Mouse (Mus musculus) lung, embryonic 16.5 days (tissue): ENCODE results near the gene Neil1. TPM values are rescaled to one million over a fixed set of nuclear protein-coding genes. Genes with fewer than 3 reads are reported as not detected.

Experiments used
- ATAC-seq: fragments of 200-750 bp; cut with Nextera tagmentation; 2 replicates; pipeline ENCODE4 v1.8.0; 2017; ENCODE audit warnings: low read depth, mild to moderate bottlenecking, moderate library complexity
- H3K27ac ChIP-seq: fragments of 300-500 bp; sonication (generic); 2 replicates; pipeline ENCODE4 v1.5.1; 2014; ENCODE audit warnings: mild to moderate bottlenecking, control low read depth, low read length
- H3K27me3 ChIP-seq: fragments of 300-500 bp; sonication (generic); 2 replicates; pipeline ENCODE4 v1.6.1; 2014; ENCODE audit warnings: low read depth, low read length, mixed read lengths; ENCODE audit not compliant: control insufficient read depth, insufficient read depth
- H3K36me3 ChIP-seq: fragments of 300-500 bp; sonication (generic); 2 replicates; pipeline ENCODE4 v1.6.1; 2014; ENCODE audit warnings: low read length; ENCODE audit not compliant: control insufficient read depth, insufficient read depth
- H3K4me1 ChIP-seq: fragments of 300-500 bp; sonication (generic); replicated peaks from 2 replicates; pipeline ENCODE4 v1.6.1; 2014; ENCODE audit warnings: low read length, mixed read lengths; ENCODE audit not compliant: control insufficient read depth, insufficient read depth
- H3K4me2 ChIP-seq: fragments of 300-500 bp; sonication (generic); 2 replicates; pipeline ENCODE4 v1.6.1; 2014; ENCODE audit warnings: low read depth, low read length, control low read depth
- H3K4me3 ChIP-seq: fragments of 300-500 bp; sonication (generic); 2 replicates; pipeline ENCODE4 v1.5.1; 2014; ENCODE audit warnings: mild to moderate bottlenecking, low read length, control low read depth
- H3K9ac ChIP-seq: fragments of 300-500 bp; sonication (generic); 2 replicates; pipeline ENCODE4 v1.6.1; 2014; ENCODE audit warnings: low read length, control low read depth
- H3K9me3 ChIP-seq: fragments of 300-500 bp; sonication (generic); 2 replicates; pipeline ENCODE4 v1.6.1; 2016; ENCODE audit warnings: low read length; ENCODE audit not compliant: control insufficient read depth
- WGBS: fragments of 180-500 bp; shearing (Covaris S2); extraction: QIAGEN DNeasy Blood & Tissue Kit; methylation state at CpG from one replicate; pipeline ENCODE4 v1.1.7; 2014; 5-methylcytosine and 5-hydroxymethylcytosine counted together
- polyA plus RNA-seq: library from polyadenylated mRNA; unstranded; fragments of >200 nt; fragmentation: Nextera tagmentation; extraction: Ambion mirVana; gene quantifications from 2 replicates; pipeline ENCODE4 v1.2.1, GENCODE M21; 2015

Gene Neil1
- polyA plus RNA-seq = 8.8 and 9.3 TPM in 2 replicates

DNA sequence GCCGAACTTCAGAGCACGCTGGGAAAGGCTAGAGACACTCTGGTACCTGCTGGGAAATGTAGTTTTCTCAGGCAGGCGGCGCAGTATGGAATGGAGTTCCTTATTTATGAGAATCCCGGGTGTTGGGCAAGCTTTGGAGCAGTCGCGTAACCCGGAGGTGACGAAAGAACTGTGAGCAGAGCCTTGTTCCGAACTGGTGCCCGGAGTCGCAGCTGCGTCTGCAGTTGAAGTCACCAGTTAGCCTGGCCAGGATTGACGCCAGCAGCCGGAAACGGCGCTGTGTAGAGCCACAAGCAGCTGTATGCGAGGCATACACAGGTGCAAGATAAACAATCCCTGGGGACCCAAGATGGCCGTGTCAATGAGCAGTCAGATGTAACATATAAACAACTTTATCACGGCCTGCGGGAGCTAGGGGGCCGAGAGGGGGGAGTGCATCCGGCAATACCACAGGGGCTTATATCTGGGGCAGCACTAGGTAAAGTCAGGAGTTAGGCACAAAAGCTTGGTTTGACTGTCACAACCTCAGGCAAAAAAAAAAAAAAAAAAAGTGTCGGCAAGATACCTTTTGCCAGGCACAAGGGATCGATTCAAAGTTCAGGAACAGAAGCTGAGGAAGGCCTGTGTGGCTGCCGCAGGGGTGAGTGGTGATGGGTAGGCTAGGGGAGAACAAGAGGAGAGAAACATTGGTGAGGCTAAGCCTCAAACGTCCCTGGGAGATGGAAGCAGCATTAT, at the start of gene Neil1:
Gene Neil1 (minus strand): TSS at position 162 of the 735 bp plus-strand sequence.
- WGBS = under 1% methylated on average over 27 of the region's 27 CpGs
- Histone ChIP-seq H3K36me3 (no peaks in the 10 kb centered on the region), H3K4me3 (peak within 1 kb of the TSS; percentile 59), H3K4me1 (peaks cover 6% of the 10 kb centered on the region; the same call in 1 of the 2 replicates), H3K27me3 (no peaks in the 10 kb centered on the region), H3K27ac (peak within 1 kb of the TSS; percentile 92), H3K4me2 (peak within 1 kb of the TSS; percentile 86), H3K9me3 (no peaks in the 10 kb centered on the region), H3K9ac (peak within 1 kb of the TSS; percentile 84)
- peak; percentile 95 for ATAC-seq

DNA sequence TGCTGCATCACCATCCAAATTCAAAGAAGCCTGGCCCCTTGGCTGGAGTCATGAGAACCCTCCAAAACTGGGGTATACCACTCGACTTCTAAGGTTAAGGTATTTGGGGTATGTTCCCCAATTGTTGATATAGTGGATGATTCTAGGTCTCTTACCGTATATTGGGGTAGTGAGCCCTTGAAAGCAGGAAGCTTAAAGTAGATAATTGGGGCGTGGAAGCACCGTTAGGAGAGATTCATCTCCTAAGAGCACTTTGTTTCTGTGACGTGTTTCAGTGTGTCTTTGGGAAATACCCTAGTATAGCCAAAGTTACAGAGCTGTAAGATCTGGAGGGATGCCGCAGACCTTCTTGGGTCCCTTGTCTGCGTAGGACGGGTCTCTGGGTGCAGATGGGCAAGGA, 49.3 kb upstream of the Neil1 start:
- no peak for ATAC-seq
- Histone ChIP-seq H3K27ac (no peak overlapping the region), H3K9ac (no peak overlapping the region), H3K4me3 (no peak overlapping the region), H3K4me2 (no peak overlapping the region), H3K9me3 (no peaks in the 10 kb centered on the region), H3K27me3 (no peaks in the 10 kb centered on the region), H3K4me1 (0 out of 2 replicates have a peak, but pooled peaks cover 2% of the 10 kb centered on the region), H3K36me3 (no peaks in the 10 kb centered on the region)
- whole genome bisulfite sequencing = 57% methylated on average over 8 of the region's 8 CpGs

GRCm38 (mm10) chr9:57196708-57197107, 48.6 kb upstream of the Neil1 start:
- Histone ChIP-seq H3K9ac (no peak overlapping the region), H3K4me2 (no peak overlapping the region), H3K27ac (no peak overlapping the region), H3K4me3 (no peak overlapping the region), H3K27me3 (no peaks in the 10 kb centered on the region), H3K9me3 (no peaks in the 10 kb centered on the region), H3K36me3 (no peaks in the 10 kb centered on the region), H3K4me1 (0 out of 2 replicates have a peak, but pooled peaks cover 2% of the 10 kb centered on the region)
- 31% methylated on average over 3 of the region's 3 CpGs for WGBS
- ATAC-seq = peak; percentile 52; the same call in 1 of the 2 replicates

- 81% methylated on average over 5 of the region's 5 CpGs for WGBS
- Histone ChIP-seq H3K4me2 (no peak overlapping the region), H3K36me3 (no peaks in the 10 kb centered on the region), H3K4me3 (no peak overlapping the region), H3K4me1 (no peaks in the 10 kb centered on the region), H3K9me3 (no peaks in the 10 kb centered on the region), H3K9ac (no peak overlapping the region), H3K27me3 (no peaks in the 10 kb centered on the region), H3K27ac (no peak overlapping the region)
- no peak for ATAC-seq
Observed at GRCm38 (mm10) chr9:57168411-57168810, 20.3 kb upstream of the Neil1 start.

DNA sequence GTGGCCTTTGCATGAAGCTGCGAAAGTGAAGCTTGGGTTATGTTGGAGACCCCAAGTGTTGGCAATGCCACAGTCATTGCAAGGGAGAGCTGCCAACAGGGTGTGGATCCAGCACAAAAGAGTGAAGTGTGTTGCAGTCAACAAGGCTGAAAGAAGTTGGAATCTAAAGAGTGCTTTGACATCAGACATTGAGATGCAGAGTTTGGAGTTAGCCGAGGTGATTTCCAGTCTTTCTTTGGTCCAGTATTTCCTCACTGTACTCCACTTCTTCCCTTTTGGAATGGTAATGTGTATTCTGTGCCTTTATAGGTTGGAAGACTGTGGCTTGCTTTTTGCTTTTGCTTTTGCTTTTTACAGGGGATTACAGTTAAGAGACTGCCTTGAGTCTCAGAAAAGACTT, 18.1 kb upstream of the Neil1 start:
- Histone ChIP-seq H3K4me3 (no peak overlapping the region), H3K27ac (no peak overlapping the region), H3K9me3 (no peaks in the 10 kb centered on the region), H3K4me2 (no peak overlapping the region), H3K27me3 (no peaks in the 10 kb centered on the region), H3K9ac (no peak overlapping the region), H3K36me3 (no peaks in the 10 kb centered on the region), H3K4me1 (no peaks in the 10 kb centered on the region)
- ATAC-seq = no peak
- WGBS = 91% methylated on average over 2 of the region's 2 CpGs

DNA sequence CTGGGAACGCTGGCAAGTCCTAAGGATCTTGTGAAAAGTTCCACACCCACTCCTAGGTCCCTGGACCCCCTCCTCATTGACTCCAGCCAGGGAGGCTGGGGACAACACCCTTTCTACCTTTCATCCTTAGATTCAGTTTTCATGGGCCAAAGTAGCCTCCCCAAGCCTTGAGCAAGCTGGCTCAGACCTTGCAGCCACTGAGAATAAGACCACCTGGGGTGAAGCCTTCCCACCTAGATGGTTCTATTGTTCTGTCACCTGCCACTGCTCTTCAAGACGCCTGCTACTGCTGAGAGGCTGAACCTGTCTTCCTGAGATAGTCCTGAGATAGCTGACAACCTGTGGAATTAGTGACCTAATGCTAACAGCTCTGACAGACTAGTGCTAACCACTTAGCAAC, 15.0 kb upstream of the Neil1 start:
- no peak overlapping the region for H3K4me3 ChIP-seq
- no peak overlapping the region for H3K27ac ChIP-seq
- H3K36me3 ChIP-seq = no peaks in the 10 kb centered on the region
- no peaks in the 10 kb centered on the region for H3K4me1 ChIP-seq
- H3K27me3 ChIP-seq = no peaks in the 10 kb centered on the region
- ATAC-seq = no peak
- WGBS = 22% methylated on average over 2 of the region's 2 CpGs
- H3K9ac ChIP-seq = no peak overlapping the region
- H3K4me2 ChIP-seq = no peak overlapping the region
- no peaks in the 10 kb centered on the region for H3K9me3 ChIP-seq

GRCm38 (mm10) chr9:57162496-57162895, 14.4 kb upstream of the Neil1 start:
- H3K4me1 ChIP-seq = peaks cover 2% of the 10 kb centered on the region; the same call in 1 of the 2 replicates
- H3K9ac ChIP-seq = no peak overlapping the region
- 9% methylated on average over 3 of the region's 3 CpGs for WGBS
- H3K4me2 ChIP-seq = no peak overlapping the region
- no peaks in the 10 kb centered on the region for H3K27me3 ChIP-seq
- no peak overlapping the region for H3K27ac ChIP-seq
- H3K36me3 ChIP-seq = no peaks in the 10 kb centered on the region
- H3K4me3 ChIP-seq = no peak overlapping the region
- no peaks in the 10 kb centered on the region for H3K9me3 ChIP-seq
- ATAC-seq = no peak

- WGBS = 29% methylated on average over 11 of the region's 11 CpGs
- H3K4me1 ChIP-seq = peaks cover 3% of the 10 kb centered on the region; the same call in 1 of the 2 replicates
- peak overlapping the region; percentile 80 for H3K4me3 ChIP-seq
- no peaks in the 10 kb centered on the region for H3K27me3 ChIP-seq
- peak; percentile 42 for ATAC-seq
- no peaks in the 10 kb centered on the region for H3K9me3 ChIP-seq
- H3K36me3 ChIP-seq = peaks cover 4% of the 10 kb centered on the region
- H3K9ac ChIP-seq = peak overlapping the region; percentile 59
- H3K27ac ChIP-seq = no peak overlapping the region
- H3K4me2 ChIP-seq = peak overlapping the region; percentile 67
Observed at GRCm38 (mm10) chr9:57158506-57158905, 10.4 kb upstream of the Neil1 start.

- Histone ChIP-seq H3K4me2 (peak within 1 kb of the TSS; percentile 67), H3K27ac (no peak within 1 kb of the TSS), H3K9ac (peak within 1 kb of the TSS; percentile 78), H3K4me1 (peaks cover 3% of the 10 kb centered on the region; the same call in 1 of the 2 replicates), H3K27me3 (no peaks in the 10 kb centered on the region), H3K9me3 (no peaks in the 10 kb centered on the region), H3K4me3 (peak within 1 kb of the TSS; percentile 80), H3K36me3 (peaks cover 4% of the 10 kb centered on the region)
- 1% methylated on average over 24 of the region's 24 CpGs for WGBS
- peak; percentile 93 for ATAC-seq
Observed at GRCm38 (mm10) chr9:57158013-57158470, 9.9 kb upstream of the Neil1 start, which contains the start of gene Commd4. Commd4 (minus strand) TSS chr9:57158331.
